Mouse (Mus musculus) left cerebral cortex, postnatal 14 days (tissue): ENCODE data around the gene Sos2. TPM values are rescaled to one million over a fixed set of nuclear protein-coding genes. Genes with fewer than 3 reads are reported as not detected.
"Not testable (repeated sequence)": the region's sequence is repeated elsewhere in the genome, so short reads cannot be mapped to it uniquely, and the experiment has no call there.

Experiments used
- DNase-seq, 2 experiments: peaks; one replicate each; pipeline ENCODE4 v3.0.0; 2021 to 2022; ENCODE audit warnings: low spot score in 2 of 2, mixed read lengths in 1 of 2
- intact Hi-C: fragments of 180-260 bp; cut with DNase I; formaldehyde crosslinking; loops from one replicate; pipeline ENCODE4 v1.15.1; 2025
- total RNA-seq, 2 experiments: library from RNA; stranded (reverse); gene quantifications; 2 replicates each; pipeline ENCODE4 v1.2.3; 2021

The Sos2 gene
- total RNA-seq, 2 experiments from 2014 or later = 31.5 to 34.3 TPM

DNA sequence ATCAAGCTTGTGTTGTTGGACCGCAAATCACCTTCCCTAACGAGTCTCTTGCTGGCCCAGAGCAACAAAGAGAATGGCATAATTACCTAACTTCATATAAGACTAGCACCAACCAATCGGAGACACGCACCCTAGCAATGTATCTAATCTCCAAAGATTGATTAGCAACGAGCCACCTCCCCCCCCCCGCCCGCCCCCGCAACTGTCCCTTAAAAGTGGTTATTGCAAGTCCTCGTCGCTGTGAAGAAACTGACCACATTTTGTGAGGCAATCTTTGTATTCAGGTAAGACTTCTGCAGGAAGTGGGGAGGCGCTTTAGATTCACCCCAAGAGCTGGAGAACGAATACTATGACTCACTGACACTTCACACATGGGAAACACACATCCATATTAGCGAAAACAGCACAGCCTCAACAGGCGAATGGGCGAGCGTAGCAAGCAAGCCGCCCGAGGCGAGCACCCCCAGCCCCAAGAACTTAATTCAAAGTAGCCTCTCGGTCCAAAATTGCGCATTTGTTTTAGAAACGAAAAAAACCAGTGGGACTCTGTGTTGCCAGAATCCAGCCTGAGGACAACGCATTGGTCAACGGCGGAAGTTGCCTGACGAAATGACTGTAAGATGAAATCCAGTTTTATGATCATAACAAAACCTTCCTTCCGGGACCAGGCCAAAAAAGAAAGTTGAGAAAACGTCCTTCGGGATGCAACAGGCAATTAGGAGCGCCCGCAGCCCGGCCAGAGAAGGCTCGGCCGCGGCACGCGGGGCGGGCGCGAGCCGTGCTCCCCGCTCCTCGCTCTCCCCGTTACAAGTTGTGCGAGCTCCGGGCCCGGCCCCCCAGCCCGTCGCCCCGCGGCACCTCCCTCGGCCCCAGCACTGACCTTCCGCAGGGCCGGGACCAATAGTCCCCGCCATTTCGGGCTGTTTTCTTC lies 752 bp downstream of the Sos2 start:
- intact Hi-C loops = loop anchor here (5.0 kb wide), 1 partner anchor 309 kb away; the partner anchor contains the start of genes Arf6 and Gm9887
- peak; percentile 15 to 28 for DNase-seq

GRCm38 (mm10) chr12:69676157-69676556 lies 5.5 kb downstream of the Sos2 start:
- intact Hi-C loops = no loop called here
- DNase-seq = no peak

DNA sequence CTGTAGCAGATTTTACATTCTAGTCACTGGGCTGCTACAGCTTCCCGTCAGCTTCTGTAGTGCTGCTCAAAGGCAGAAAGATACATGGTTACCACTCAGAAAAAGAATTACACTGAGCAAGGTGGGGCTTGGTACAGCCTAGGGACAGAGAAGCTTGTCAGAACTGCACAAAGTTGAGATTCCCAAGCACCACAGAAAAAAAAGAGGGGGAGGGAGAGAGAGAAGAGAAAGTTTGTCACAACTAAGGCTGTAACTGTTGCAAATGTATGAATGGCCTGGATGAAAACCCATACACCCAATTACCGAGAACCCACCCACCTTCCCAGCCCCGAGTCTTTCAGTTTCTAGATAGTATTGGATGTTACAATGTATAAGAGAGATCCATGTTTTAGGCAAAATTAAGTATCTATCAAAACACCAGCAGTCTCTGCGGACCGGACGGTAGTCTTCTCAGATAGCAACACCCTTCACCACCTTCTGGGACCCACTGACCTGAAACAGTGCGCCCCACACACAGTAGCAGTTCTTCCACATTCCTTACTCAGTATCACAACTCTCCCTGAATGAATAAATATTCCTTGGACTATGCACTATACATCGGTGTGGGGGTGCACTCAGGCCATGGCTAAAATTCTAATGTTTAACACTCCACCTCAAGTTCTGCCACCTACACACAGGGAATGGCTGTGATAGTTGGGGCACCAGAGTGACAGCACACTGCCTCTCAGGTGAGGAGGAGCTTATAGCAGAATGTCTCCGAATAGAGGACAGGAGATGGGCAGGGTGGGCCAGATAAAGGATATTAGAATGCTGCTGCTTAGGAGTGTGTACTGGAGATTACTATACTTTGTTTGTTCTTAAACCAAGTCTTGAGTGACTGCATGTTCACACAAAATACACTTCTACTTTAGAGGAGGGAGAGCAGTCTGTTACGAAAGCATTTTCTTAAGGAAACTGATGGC lies 6.8 kb downstream of the Sos2 start:
- intact Hi-C loops = no loop called here

GRCm38 (mm10) chr12:69674176-69674575 lies 7.5 kb downstream of the Sos2 start:
- DNase-seq = no peak
- intact Hi-C loops = no loop called here

More for the DNA sequence above, 6.8 kb downstream of the Sos2 start:
- DNase-seq = no peak

- DNase-seq = no peak
- intact Hi-C loops = no loop called here
These were observed 14.9 kb downstream of the Sos2 start for GRCm38 (mm10) chr12:69666721-69667120.

DNA sequence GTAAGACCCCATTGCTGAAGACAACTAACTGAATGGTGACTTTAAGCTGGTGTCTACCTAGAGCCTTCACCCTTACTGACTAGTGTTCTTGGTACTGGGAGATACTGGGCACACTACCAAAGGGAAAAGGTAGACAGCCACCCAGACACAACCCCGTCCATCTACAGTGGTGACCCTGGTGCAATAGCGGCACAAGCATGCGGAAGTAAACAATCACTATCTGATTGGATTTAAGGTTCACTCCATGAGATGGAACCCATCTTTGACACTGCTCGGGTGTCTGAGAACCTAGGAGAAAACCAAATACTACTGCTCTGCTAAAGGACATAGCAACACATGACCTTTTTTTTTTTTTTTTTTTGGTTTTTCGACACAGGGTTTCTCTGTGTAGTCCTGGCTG lies 20.0 kb downstream of the Sos2 start:
- intact Hi-C loops = no loop called here
- no peak for DNase-seq

- DNase-seq, intact Hi-C loops: not testable (repeated sequence)
These were observed 27.7 kb downstream of the Sos2 start for GRCm38 (mm10) chr12:69653973-69654372.

GRCm38 (mm10) chr12:69649511-69649910 lies 32.1 kb downstream of the Sos2 start:
- intact Hi-C loops = no loop called here
- DNase-seq = no peak

DNA sequence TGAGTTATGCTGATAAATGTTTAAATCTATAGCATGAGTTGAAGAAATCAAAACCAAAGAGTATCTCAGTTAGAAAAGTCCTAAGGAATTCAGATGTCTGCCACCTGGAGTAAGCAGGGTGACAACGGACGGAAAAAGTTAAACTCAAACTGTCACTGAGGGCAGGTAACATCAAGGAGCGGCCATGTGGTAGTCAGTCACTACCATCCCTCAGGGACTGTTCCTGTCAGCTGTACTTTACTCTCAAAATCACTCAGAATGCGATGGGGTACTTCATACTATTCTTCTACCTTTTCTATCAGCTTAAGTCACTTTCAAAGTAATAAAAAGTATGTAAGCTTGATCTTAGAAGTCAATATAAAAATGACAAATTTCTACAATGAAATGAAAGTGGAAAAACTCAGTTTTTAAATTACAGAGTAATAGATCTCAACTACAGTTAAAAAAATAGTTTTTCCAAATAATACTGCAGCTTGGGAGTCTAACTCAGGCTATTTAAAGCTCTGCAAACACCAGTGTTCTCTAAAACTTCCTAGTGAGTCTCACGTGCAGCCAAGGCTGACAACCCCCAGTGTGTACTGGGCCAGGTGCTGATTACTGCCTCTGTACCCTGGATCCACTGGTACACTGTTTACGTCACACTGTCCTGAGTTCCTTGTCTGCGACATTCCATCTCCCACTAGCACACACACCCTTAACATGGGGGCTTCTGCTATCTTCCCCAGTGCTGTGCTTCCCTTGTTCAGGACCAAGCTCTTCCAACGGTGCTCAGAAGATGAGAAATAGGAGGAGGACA lies 35.6 kb downstream of the Sos2 start:
- intact Hi-C loops = no loop called here
- DNase-seq = peak in 1 of 2 experiments; percentile 8

DNA sequence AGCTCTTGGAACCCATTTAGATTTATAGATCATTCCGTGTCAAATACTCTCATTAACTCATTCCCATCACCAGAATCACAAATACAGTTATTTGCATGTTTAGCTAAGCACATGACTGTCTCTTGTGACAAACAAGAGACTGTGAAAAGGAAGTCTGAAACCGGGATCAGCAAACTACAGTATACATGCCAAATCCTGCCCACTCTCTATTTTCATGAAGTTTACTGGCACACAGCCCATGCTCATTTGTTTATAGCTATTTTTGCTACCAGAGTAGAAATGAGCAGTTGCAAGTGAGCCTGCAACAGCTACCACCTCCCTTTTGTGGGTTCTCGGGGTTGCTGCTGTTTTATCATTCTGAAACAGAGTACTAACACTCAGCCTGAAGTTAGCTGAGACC lies 36.8 kb downstream of the Sos2 start:
- DNase-seq = peak; percentile 75 to 76
- intact Hi-C loops = no loop called here

GRCm38 (mm10) chr12:69642877-69643276 lies 38.8 kb downstream of the Sos2 start:
- intact Hi-C loops = no loop called here

GRCm38 (mm10) chr12:69634761-69635160 lies 46.9 kb downstream of the Sos2 start:
- intact Hi-C loops = no loop called here
- DNase-seq = no peak

More at GRCm38 (mm10) chr12:69642877-69643276, 38.8 kb downstream of the Sos2 start:
- DNase-seq = no peak

- intact Hi-C loops, DNase-seq: not testable (repeated sequence)
These were observed 63.1 kb downstream of the Sos2 start for GRCm38 (mm10) chr12:69618590-69618989.

DNA sequence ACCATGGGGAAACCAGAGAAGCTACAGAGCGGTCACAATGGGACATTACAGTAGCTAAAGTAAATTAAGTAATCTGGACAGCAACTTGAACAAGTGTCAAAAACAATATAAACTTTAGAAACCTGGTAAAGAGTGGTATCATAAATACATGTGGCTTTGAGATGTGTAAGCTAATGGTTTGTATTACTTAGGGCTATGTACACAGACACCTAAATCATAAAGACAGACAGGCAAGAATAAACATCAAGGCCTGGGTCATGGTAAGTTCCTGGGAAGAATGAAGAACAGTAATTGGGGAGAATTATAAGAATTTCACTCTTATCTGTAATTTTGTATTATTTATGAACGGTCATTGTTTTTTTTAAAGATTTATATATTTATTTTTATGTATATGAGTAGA lies 77.3 kb downstream of the Sos2 start:
- intact Hi-C loops = no loop called here
- DNase-seq = no peak

DNA sequence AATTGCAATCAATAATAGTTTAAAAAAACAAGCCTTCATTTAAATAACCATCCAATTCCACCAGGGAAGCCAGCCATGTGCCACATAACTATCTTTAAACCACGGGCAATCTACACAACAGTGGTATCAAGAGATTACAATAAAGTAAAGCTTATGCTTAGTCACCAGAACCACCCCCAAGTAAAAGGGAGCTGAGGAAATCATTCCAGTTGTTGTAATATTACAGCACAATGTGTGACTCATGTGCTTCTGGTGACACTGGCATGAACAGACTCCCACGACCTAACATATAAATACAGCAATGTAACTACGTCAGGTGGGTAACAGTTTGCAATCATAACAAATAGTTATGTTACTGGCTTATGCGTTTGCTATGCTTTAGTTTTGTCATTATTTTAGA lies 84.2 kb downstream of the Sos2 start:
- intact Hi-C loops = no loop called here
- no peak for DNase-seq

- intact Hi-C loops = no loop called here
- DNase-seq = no peak
These were observed 88.5 kb downstream of the Sos2 start for GRCm38 (mm10) chr12:69593130-69593529.

DNA sequence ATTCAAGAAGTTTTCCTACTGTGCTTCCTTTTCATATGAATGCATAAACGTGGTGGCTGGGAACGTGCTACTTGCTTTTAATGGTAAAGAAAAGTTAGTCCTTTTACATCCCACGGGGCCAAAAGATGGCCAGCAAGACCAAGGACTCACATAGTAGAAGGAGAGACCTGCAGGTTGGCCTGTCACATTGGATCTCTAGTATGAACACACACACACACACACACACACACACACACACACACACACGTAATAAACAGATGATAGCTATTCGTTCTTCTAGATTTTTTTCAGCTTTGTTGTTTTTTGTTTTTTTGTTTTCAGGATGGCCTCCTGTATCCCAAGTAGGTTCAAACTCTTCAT lies 98.4 kb downstream of the Sos2 start:
- intact Hi-C loops = loop anchor here (5.0 kb wide), 1 partner anchor 211 kb away; the partner anchor contains the start of genes Arf6 and Gm9887
- DNase-seq = no peak

DNA sequence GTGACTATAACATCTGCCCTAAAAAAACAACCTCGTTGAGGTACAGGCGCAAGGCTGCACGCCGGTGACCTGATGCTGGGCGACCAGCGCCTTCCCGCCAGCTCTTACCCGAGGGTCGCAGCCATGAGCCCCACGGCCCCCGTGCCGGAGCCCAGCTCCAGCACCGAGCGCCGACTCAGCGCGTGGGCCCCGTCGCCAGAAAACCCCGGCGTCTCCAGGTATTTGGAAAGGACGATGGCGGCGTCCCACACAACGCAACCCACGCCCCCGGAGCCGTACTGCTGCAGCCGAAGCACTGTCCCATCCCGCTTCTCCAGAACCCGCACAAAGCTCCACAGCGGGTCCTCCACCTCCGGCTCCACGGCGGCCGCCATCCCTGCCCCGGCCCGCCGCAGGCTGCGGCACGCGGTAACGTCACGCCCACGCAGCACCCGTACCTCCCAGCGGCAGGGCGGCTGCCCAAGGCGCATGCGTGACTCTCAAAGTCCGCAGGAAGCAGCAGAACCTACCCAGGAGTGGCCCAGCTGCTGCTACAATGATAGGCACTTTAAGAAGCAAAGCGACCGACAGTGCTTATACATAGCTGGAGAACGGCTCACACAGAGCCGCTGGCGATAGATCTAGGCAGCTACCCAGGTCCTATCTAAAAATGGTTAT lies 98.9 kb downstream of the Sos2 start, which contains the start of gene Vcpkmt:
Gene Vcpkmt, minus strand, starts transcription at position 416 of the 657 bp plus-strand sequence.
- DNase-seq = peak; percentile 88 to 92
- intact Hi-C loops = loop anchor here (5.0 kb wide), 1 partner anchor 210 kb away; the partner anchor contains the start of genes Arf6 and Gm9887
